Mouse (Mus musculus): ENCODE results near the gene Ntn3. TPM values are rescaled to one million over a fixed set of nuclear protein-coding genes. Genes with fewer than 3 reads are reported as not detected.

Ntn3 gene
- polyA plus RNA-seq, 1 experiment from 2014 or later = 1.6 TPM

GRCm38 (mm10) chr17:24222653-24223052 lies 13.3 kb upstream of the Ntn3 start:
- Histone ChIP-seq H3K27ac (replicated peaks in 1 of 2; ENCODE audit: control insufficient read depth in 1 of 2, insufficient read depth in 1 of 2, low read depth in 2 of 2, low read length in 2 of 2) (no peak overlapping the region), H3K4me3 (ENCODE audit: control insufficient read depth in 1 of 2, insufficient read depth in 1 of 2, low read depth in 1 of 2, low read length in 2 of 2) (no peak overlapping the region), H3K9me3 (ENCODE audit: control insufficient read depth, low read length) (no peaks in the 10 kb centered on the region), H3K4me2 (ENCODE audit: low read length) (no peak overlapping the region), H3K9ac (ENCODE audit: low read length) (no peak overlapping the region), H3K4me1 (ENCODE audit: control insufficient read depth in 2 of 2, insufficient read depth in 2 of 2, low read length in 2 of 2) (peaks cover 9 to 13% of the 10 kb centered on the region in 2 experiments), H3K36me3 (ENCODE audit: control insufficient read depth, insufficient read depth, low read length) (peaks cover 54% of the 10 kb centered on the region), H3K27me3 (ENCODE audit: control insufficient read depth, insufficient read depth, low read length) (no peaks in the 10 kb centered on the region)
- WGBS = 76% methylated on average over 6 of the region's 6 CpGs
- ATAC-seq (ENCODE audit: insufficient number of reproducible peaks, insufficient read depth, low FRiP score, low read depth) = no peak

GRCm38 (mm10) chr17:24220435-24221411 lies 11.4 kb upstream of the Ntn3 start, which contains the start of gene Tedc2:
Gene Tedc2, minus strand, starts transcription at chr17:24220851.
- Histone ChIP-seq H3K27me3 (ENCODE audit: control insufficient read depth, insufficient read depth, low read length) (no peaks in the 10 kb centered on the region), H3K4me3 (ENCODE audit: control insufficient read depth in 1 of 2, insufficient read depth in 1 of 2, low read depth in 1 of 2, low read length in 2 of 2) (peak within 1 kb of the TSS; percentile 70 to 87), H3K9ac (ENCODE audit: low read length) (peak within 1 kb of the TSS; percentile 85), H3K36me3 (ENCODE audit: control insufficient read depth, insufficient read depth, low read length) (peaks cover 52% of the 10 kb centered on the region), H3K27ac (replicated peaks in 1 of 2; ENCODE audit: control insufficient read depth in 1 of 2, insufficient read depth in 1 of 2, low read depth in 2 of 2, low read length in 2 of 2) (peak within 1 kb of the TSS in 1 of 2 experiments; percentile 50; a peak in 3 of 4 replicates), H3K4me2 (ENCODE audit: low read length) (peak within 1 kb of the TSS; percentile 75), H3K4me1 (ENCODE audit: control insufficient read depth in 2 of 2, insufficient read depth in 2 of 2, low read length in 2 of 2) (peaks cover 9 to 13% of the 10 kb centered on the region in 2 experiments), H3K9me3 (ENCODE audit: control insufficient read depth, low read length) (no peaks in the 10 kb centered on the region)
- 2% methylated on average over 41 of the region's 41 CpGs for WGBS
- peak; percentile 83 for ATAC-seq (ENCODE audit: insufficient number of reproducible peaks, insufficient read depth, low FRiP score, low read depth)

- WGBS = 79% methylated on average over 4 of the region's 4 CpGs
- H3K9me3 ChIP-seq (ENCODE audit: control insufficient read depth, low read length) = no peaks in the 10 kb centered on the region
- no peak for ATAC-seq (ENCODE audit: insufficient number of reproducible peaks, insufficient read depth, low FRiP score, low read depth)
- H3K27me3 ChIP-seq (ENCODE audit: control insufficient read depth, insufficient read depth, low read length) = no peaks in the 10 kb centered on the region
- no peak overlapping the region for H3K4me3 ChIP-seq (ENCODE audit: control insufficient read depth in 1 of 2, insufficient read depth in 1 of 2, low read depth in 1 of 2, low read length in 2 of 2)
- no peak overlapping the region for H3K9ac ChIP-seq (ENCODE audit: low read length)
- H3K36me3 ChIP-seq (ENCODE audit: control insufficient read depth, insufficient read depth, low read length) = peaks cover 24% of the 10 kb centered on the region
- H3K27ac ChIP-seq (replicated peaks in 1 of 2; ENCODE audit: control insufficient read depth in 1 of 2, insufficient read depth in 1 of 2, low read depth in 2 of 2, low read length in 2 of 2) = no peak overlapping the region
- peaks cover 9 to 18% of the 10 kb centered on the region in 2 experiments for H3K4me1 ChIP-seq (ENCODE audit: control insufficient read depth in 2 of 2, insufficient read depth in 2 of 2, low read length in 2 of 2)
- no peak overlapping the region for H3K4me2 ChIP-seq (ENCODE audit: low read length)
These were observed 7.5 kb upstream of the Ntn3 start for GRCm38 (mm10) chr17:24216836-24217235.

GRCm38 (mm10) chr17:24213186-24213585 lies 3.9 kb upstream of the Ntn3 start:
- Histone ChIP-seq H3K4me1 (ENCODE audit: control insufficient read depth in 2 of 2, insufficient read depth in 2 of 2, low read length in 2 of 2) (peaks cover 19 to 27% of the 10 kb centered on the region in 2 experiments), H3K9me3 (ENCODE audit: control insufficient read depth, low read length) (no peaks in the 10 kb centered on the region), H3K36me3 (ENCODE audit: control insufficient read depth, insufficient read depth, low read length) (peaks cover 24% of the 10 kb centered on the region), H3K27me3 (ENCODE audit: control insufficient read depth, insufficient read depth, low read length) (peaks cover 19% of the 10 kb centered on the region), H3K4me3 (ENCODE audit: control insufficient read depth in 1 of 2, insufficient read depth in 1 of 2, low read depth in 1 of 2, low read length in 2 of 2) (no peak overlapping the region), H3K27ac (replicated peaks in 1 of 2; ENCODE audit: control insufficient read depth in 1 of 2, insufficient read depth in 1 of 2, low read depth in 2 of 2, low read length in 2 of 2) (no peak overlapping the region), H3K4me2 (ENCODE audit: low read length) (no peak overlapping the region), H3K9ac (ENCODE audit: low read length) (no peak overlapping the region)
- ATAC-seq (ENCODE audit: insufficient number of reproducible peaks, insufficient read depth, low FRiP score, low read depth) = no peak
- WGBS = 68% methylated on average over 6 of the region's 6 CpGs

- WGBS = 29% methylated on average over 5 of the region's 5 CpGs
- no peak for ATAC-seq (ENCODE audit: insufficient number of reproducible peaks, insufficient read depth, low FRiP score, low read depth)
- Histone ChIP-seq H3K9ac (ENCODE audit: low read length) (peak overlapping the region; percentile 63; the same call in 1 of the 2 replicates), H3K27me3 (ENCODE audit: control insufficient read depth, insufficient read depth, low read length) (peaks cover 25% of the 10 kb centered on the region), H3K27ac (replicated peaks in 1 of 2; ENCODE audit: control insufficient read depth in 1 of 2, insufficient read depth in 1 of 2, low read depth in 2 of 2, low read length in 2 of 2) (no peak overlapping the region), H3K4me1 (ENCODE audit: control insufficient read depth in 2 of 2, insufficient read depth in 2 of 2, low read length in 2 of 2) (peaks cover 20 to 33% of the 10 kb centered on the region in 2 experiments), H3K4me2 (ENCODE audit: low read length) (peak overlapping the region; percentile 70), H3K9me3 (ENCODE audit: control insufficient read depth, low read length) (no peaks in the 10 kb centered on the region), H3K36me3 (ENCODE audit: control insufficient read depth, insufficient read depth, low read length) (peaks cover 21% of the 10 kb centered on the region), H3K4me3 (ENCODE audit: control insufficient read depth in 1 of 2, insufficient read depth in 1 of 2, low read depth in 1 of 2, low read length in 2 of 2) (peak overlapping the region; percentile 38 to 43; a peak in 3 of 4 replicates)
These were observed 3.2 kb upstream of the Ntn3 start for GRCm38 (mm10) chr17:24212441-24213018.

- peak overlapping the region; percentile 38 to 43 for H3K4me3 ChIP-seq (ENCODE audit: control insufficient read depth in 1 of 2, insufficient read depth in 1 of 2, low read depth in 1 of 2, low read length in 2 of 2)
- 3% methylated on average over 37 of the region's 37 CpGs for WGBS
- peak overlapping the region; percentile 70 for H3K4me2 ChIP-seq (ENCODE audit: low read length)
- H3K27ac ChIP-seq (replicated peaks in 1 of 2; ENCODE audit: control insufficient read depth in 1 of 2, insufficient read depth in 1 of 2, low read depth in 2 of 2, low read length in 2 of 2) = no peak overlapping the region
- H3K36me3 ChIP-seq (ENCODE audit: control insufficient read depth, insufficient read depth, low read length) = peaks cover 17% of the 10 kb centered on the region
- peaks cover 32% of the 10 kb centered on the region for H3K27me3 ChIP-seq (ENCODE audit: control insufficient read depth, insufficient read depth, low read length)
- peaks cover 21 to 38% of the 10 kb centered on the region in 2 experiments for H3K4me1 ChIP-seq (ENCODE audit: control insufficient read depth in 2 of 2, insufficient read depth in 2 of 2, low read length in 2 of 2)
- peak overlapping the region; percentile 63 for H3K9ac ChIP-seq (ENCODE audit: low read length)
- no peak for ATAC-seq (ENCODE audit: insufficient number of reproducible peaks, insufficient read depth, low FRiP score, low read depth)
- H3K9me3 ChIP-seq (ENCODE audit: control insufficient read depth, low read length) = no peaks in the 10 kb centered on the region
These were observed 2.5 kb upstream of the Ntn3 start for GRCm38 (mm10) chr17:24211631-24212440.

- Histone ChIP-seq H3K27me3 (ENCODE audit: control insufficient read depth, insufficient read depth, low read length) (peaks cover 40% of the 10 kb centered on the region), H3K9ac (ENCODE audit: low read length) (no peak overlapping the region)
These were observed 1.3 kb upstream of the Ntn3 start for GRCm38 (mm10) chr17:24210591-24210990.

More at GRCm38 (mm10) chr17:24210591-24210990, 1.3 kb upstream of the Ntn3 start:
- Histone ChIP-seq H3K36me3 (ENCODE audit: control insufficient read depth, insufficient read depth, low read length) (peaks cover 4% of the 10 kb centered on the region), H3K27ac (replicated peaks in 1 of 2; ENCODE audit: control insufficient read depth in 1 of 2, insufficient read depth in 1 of 2, low read depth in 2 of 2, low read length in 2 of 2) (no peak overlapping the region), H3K9me3 (ENCODE audit: control insufficient read depth, low read length) (no peaks in the 10 kb centered on the region), H3K4me2 (ENCODE audit: low read length) (no peak overlapping the region), H3K4me3 (ENCODE audit: control insufficient read depth in 1 of 2, insufficient read depth in 1 of 2, low read depth in 1 of 2, low read length in 2 of 2) (no peak overlapping the region), H3K4me1 (ENCODE audit: control insufficient read depth in 2 of 2, insufficient read depth in 2 of 2, low read length in 2 of 2) (peaks cover 30 to 51% of the 10 kb centered on the region in 2 experiments)
- 78% methylated on average over 3 of the region's 3 CpGs for WGBS
- no peak for ATAC-seq (ENCODE audit: insufficient number of reproducible peaks, insufficient read depth, low FRiP score, low read depth)
